Mouse (Mus musculus) heart, postnatal 0 days (tissue): ENCODE measurements around the gene Ap4b1.

ENCODE experiments used
- CTCF ChIP-seq: IDR thresholded peaks from 2 replicates; pipeline ENCODE4 v1.5.1; 2016; ENCODE audit warnings: antibody characterized with exemption, control low read depth, low read depth
- EP300 ChIP-seq: IDR thresholded peaks from 2 replicates; pipeline ENCODE4 v1.6.1; 2016; ENCODE audit warnings: antibody characterized with exemption, low read depth

GRCm38 (mm10) chr3:103787225-103787624, 22.1 kb upstream of the Ap4b1 start:
- TF ChIP-seq EP300: no peak
- no peak for TF ChIP-seq CTCF
